Mouse (Mus musculus) MEL (cell line): ENCODE data around the gene Grb10.

Experiments used
- E2F4 ChIP-seq: IDR thresholded peaks from 2 replicates; pipeline ENCODE4 v1.6.1; 2011; ENCODE audit warnings: low read depth, low read length, improper control_type of control experiment, borderline replicate concordance
- NRF1 ChIP-seq: IDR thresholded peaks from 2 replicates; pipeline ENCODE4 v1.6.1; 2014; ENCODE audit warnings: low read depth, mild to moderate bottlenecking, inconsistent platforms, low read length, improper control_type of control experiment, moderate library complexity; ENCODE audit not compliant: poor library complexity, insufficient read depth, severe bottlenecking

GRCm38 (mm10) chr11:11904995-11905394 is 133.5 kb downstream of the Grb10 start:
- TF ChIP-seq NRF1 (no peak), E2F4 (no peak)
